Mouse (Mus musculus): Measurements from ENCODE around the gene Trpd52l3. TPM values are rescaled to one million over a fixed set of nuclear protein-coding genes. Genes with fewer than 3 reads are reported as not detected.
A peak's percentile ranks its signal among the peaks of the same experiment; 100 is the strongest.

Trpd52l3 gene
- total RNA-seq, 2 experiments from 2014 or later: not detected

- no peak for DNase-seq (ENCODE audit: low spot score in 2 of 2)
Measured at GRCm38 (mm10) chr19:30029002-30029710, 25.6 kb downstream of the Trpd52l3 start.

- peak; percentile 95 to 96 for DNase-seq (ENCODE audit: low spot score in 2 of 2)
Measured at GRCm38 (mm10) chr19:30029894-30030635, 26.5 kb downstream of the Trpd52l3 start, which contains the start of gene Uhrf2. Gene Uhrf2, plus strand, starts transcription at chr19:30030513.

- no peak for DNase-seq (ENCODE audit: low spot score in 2 of 2)
Measured at GRCm38 (mm10) chr19:30030636-30031467, 27.3 kb downstream of the Trpd52l3 start.

DNA sequence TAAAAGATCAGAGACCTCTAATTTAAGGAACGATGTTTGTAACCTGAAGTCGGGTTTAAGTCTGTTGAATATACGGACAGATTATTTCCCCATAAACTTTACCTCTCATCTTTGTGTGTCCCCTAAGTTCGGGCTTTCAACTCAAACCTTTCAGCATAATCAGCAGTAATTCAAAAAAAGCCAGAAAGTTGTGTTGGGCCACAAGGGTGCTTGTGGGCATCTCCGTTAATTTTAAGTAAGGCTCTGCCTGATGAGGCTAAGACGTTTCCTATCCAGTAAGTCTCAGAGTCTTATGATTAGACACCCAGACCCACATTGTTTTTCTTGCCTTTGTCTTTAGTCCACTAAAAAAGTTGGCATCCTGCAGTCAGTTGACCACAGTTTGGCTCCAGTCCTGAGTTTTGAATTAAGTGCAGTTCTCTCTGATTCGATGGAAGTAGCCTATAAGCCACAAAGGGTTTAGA is 27.9 kb downstream of the Trpd52l3 start:
- DNase-seq (ENCODE audit: low spot score in 2 of 2): no peak

GRCm38 (mm10) chr19:30032206-30032605 is 28.6 kb downstream of the Trpd52l3 start:
- DNase-seq (ENCODE audit: low spot score in 2 of 2): no peak

DNA sequence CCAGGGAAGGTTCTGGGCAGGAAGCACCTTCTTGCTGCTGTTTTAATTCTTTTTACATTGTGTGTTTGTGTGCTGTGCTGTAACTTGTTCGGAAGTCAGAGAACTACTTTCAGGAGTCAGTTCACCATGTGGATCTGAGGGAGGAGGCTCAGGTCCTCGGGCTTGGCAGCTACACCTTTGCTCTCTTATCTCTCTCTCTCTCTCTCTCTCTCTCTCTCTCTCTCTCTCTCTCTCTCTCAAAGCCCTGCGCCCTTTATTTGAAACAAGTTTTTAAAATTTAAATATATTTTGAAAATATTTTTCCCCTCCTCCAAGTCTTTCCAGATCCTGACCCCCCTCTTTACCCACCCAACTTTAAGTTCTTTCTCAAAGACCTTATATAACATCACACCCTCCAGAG is 31.8 kb downstream of the Trpd52l3 start:
- no peak for DNase-seq (ENCODE audit: low spot score in 2 of 2)

- DNase-seq (ENCODE audit: low spot score in 2 of 2): no peak
Measured at GRCm38 (mm10) chr19:30043691-30044090, 40.1 kb downstream of the Trpd52l3 start.

- DNase-seq (ENCODE audit: low spot score in 2 of 2): no peak
Measured at GRCm38 (mm10) chr19:30044630-30045029, 41.0 kb downstream of the Trpd52l3 start.

GRCm38 (mm10) chr19:30045857-30046256 is 42.3 kb downstream of the Trpd52l3 start:
- no peak for DNase-seq (ENCODE audit: low spot score in 2 of 2)

DNA sequence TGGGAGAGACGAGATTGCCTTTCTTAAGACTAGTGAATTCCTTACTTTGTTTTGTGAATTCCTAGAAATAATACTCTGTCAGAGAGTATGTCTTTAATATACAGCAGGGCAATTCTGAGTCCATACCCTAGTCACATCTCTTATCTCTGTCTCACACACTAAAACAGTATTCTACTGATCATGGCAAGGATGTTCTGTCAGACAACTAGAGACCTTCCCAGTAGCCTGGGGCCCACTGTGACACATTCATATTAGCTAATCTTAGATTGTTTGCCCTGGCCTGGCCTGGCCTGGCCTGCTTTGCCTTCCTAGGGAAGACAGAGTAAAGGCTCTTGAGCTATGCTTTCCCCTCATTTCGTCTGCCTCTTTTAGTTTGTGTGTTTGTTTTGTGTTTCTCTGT is 47.0 kb downstream of the Trpd52l3 start:
- DNase-seq (ENCODE audit: low spot score in 2 of 2): no peak

DNA sequence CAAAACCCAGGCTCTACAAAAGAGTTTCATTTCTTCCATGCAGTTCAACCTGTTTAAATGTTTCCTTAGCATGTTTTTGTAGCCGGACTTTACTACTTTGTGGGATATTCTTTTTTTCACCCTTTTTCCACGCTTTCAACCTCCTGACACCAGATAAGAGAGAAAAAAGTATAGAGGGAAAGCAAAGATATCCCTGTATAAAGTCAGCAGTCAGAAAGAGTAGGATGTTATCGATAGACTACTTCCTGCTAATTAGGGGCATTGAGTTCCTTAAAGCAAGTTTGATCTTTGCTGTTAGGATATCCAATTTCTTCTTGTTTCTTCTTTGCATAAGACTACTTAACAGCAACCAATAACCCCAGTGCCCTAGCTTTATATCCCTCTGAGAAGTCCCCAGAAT is 47.9 kb downstream of the Trpd52l3 start:
- no peak for DNase-seq (ENCODE audit: low spot score in 2 of 2)

DNA sequence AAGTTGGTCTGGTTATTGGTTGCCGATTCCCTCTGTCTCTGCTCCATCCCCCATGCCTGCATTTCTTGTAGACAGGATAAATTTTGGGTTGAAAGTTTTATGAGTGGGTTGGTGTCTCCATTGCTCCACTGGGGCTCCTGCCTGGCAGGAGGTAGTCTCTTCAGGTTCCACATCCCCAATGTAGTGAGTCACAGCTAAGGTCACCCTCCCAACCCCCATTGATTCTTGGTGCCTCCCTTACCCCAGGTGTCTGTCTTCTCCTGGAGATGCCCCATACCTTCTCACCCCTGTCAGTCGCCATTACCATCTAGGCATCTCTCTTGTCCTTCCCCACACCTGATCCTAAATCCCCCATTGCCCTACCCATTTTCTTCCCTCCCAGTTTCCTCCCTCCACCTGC is 50.6 kb downstream of the Trpd52l3 start:
- no peak for DNase-seq (ENCODE audit: low spot score in 2 of 2)

Other genes starting within 250 kb of the Trpd52l3 start
- gene 9930021J03Rik, start 197.8 kb upstream of the Trpd52l3 start, total RNA-seq (2021): 10 to 100 TPM; 25.0 to 27.3 TPM
- 10 to 100 TPM; 30.0 to 32.1 TPM for gene Ranbp6, start 190.8 kb upstream of the Trpd52l3 start, total RNA-seq (2021)
- gene Il33, start 78.7 kb upstream of the Trpd52l3 start, total RNA-seq (2021): 10 to 100 TPM; 10.9 to 11.2 TPM
- gene Uhrf2, start 26.7 kb downstream of the Trpd52l3 start, total RNA-seq (2021): 10 to 100 TPM; 50.8 to 55.8 TPM
- 10 to 100 TPM; 24.2 to 25.9 TPM for gene Gldc, start 171.6 kb downstream of the Trpd52l3 start, total RNA-seq (2021)
- gene Mbl2, start 229.2 kb downstream of the Trpd52l3 start, total RNA-seq (2021): not detected